Mouse (Mus musculus) lung, embryonic 15.5 days (tissue): ENCODE data around the gene Zfp882. TPM values are rescaled to one million over a fixed set of nuclear protein-coding genes. Genes with fewer than 3 reads are reported as not detected.
"Not testable (repeated sequence)": the region's sequence is repeated elsewhere in the genome, so short reads cannot be mapped to it uniquely, and the experiment has no call there.

Experiments
- ATAC-seq: fragments of 200-750 bp; cut with Nextera tagmentation; 2 replicates; pipeline ENCODE4 v1.8.0; 2017; ENCODE audit warnings: moderate number of reproducible peaks, borderline replicate concordance; ENCODE audit not compliant: low FRiP score, low TSS enrichment; ENCODE audit errors: extremely low read depth
- H3K27ac ChIP-seq: fragments of 300-500 bp; sonication (generic); 2 replicates; pipeline ENCODE4 v1.5.1; 2015; ENCODE audit warnings: moderate library complexity, mild to moderate bottlenecking, inconsistent platforms
- H3K27me3 ChIP-seq: fragments of 300-500 bp; sonication (generic); 2 replicates; pipeline ENCODE4 v1.6.1; 2015; ENCODE audit warnings: inconsistent platforms
- H3K36me3 ChIP-seq: fragments of 300-500 bp; sonication (generic); 2 replicates; pipeline ENCODE4 v1.6.1; 2015; ENCODE audit warnings: inconsistent platforms
- H3K4me1 ChIP-seq: fragments of 300-500 bp; sonication (generic); 2 replicates; pipeline ENCODE4 v1.6.1; 2015; ENCODE audit warnings: inconsistent platforms
- H3K4me2 ChIP-seq: fragments of 300-500 bp; sonication (generic); 2 replicates; pipeline ENCODE4 v1.6.1; 2015; ENCODE audit warnings: inconsistent platforms, mild to moderate bottlenecking, moderate library complexity
- H3K4me3 ChIP-seq: fragments of 300-500 bp; sonication (generic); 2 replicates; pipeline ENCODE4 v1.5.1; 2015; ENCODE audit warnings: mild to moderate bottlenecking, inconsistent platforms
- H3K9ac ChIP-seq: fragments of 300-500 bp; sonication (generic); 2 replicates; pipeline ENCODE4 v1.6.1; 2015; ENCODE audit warnings: inconsistent platforms
- H3K9me3 ChIP-seq: fragments of 300-500 bp; sonication (generic); 2 replicates; pipeline ENCODE4 v1.6.1; 2016; ENCODE audit warnings: inconsistent platforms
- WGBS: fragments of 180-500 bp; shearing (Covaris S2); methylation state at CpG from one replicate; pipeline ENCODE4 v1.1.7; 2015; 5-methylcytosine and 5-hydroxymethylcytosine counted together
- polyA plus RNA-seq: library from polyadenylated mRNA; unstranded; fragments of >200 nt; fragmentation: Nextera tagmentation; extraction: Ambion mirVana; gene quantifications from 2 replicates; pipeline ENCODE4 v1.2.1, GENCODE M21; 2015

Zfp882 gene
- 6.6 and 7.6 TPM in 2 replicates for polyA plus RNA-seq

DNA sequence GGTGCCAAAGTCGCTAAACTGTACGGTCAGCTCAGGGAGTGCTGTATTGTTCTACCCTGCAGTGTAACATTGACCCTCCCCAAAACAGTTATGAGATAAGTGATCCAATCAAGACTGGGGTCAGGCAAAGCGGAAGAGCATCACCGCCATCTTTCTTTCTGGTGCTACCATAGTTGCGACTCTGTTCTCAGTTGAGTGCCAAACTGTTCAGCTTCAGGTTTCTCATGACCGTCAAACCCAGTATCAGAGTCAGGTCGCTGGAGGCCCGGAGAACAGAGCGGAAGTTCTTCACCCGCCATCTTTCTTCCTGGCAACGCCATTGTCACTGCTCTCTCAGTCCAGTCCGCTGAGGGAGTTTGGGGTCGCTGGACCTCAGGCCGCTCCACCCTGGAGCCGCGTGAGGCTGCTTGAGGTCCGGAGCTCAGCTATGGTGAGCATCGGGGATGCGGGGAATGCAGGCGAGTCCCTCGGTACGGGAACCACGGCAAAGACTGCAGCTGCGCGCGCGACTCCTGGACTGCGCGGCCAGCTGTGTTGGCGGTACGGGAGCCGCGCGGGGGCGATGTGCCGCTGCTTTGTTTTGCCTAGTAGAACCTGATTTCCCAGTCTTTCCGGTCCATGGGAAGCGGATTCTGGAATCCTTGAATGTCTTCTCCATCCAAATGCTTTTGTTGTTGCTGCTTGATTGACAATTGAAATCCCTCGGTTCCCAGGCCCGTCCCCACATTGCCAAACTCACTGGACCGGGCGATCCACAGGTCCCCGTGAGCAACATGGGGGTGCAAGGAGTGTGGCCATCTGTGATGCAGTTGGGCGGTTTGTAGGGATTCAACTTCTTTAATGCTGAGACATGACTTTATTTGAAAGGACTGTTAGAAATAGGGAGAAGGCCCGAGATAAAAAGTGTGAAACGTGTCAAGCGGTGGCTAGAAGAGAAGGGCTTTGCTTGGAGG, at the start of gene Zfp882, which contains the start of gene Zfp617:
Gene Zfp882, plus strand, starts transcription at position 300 of the 953 bp plus-strand sequence.
Gene Zfp617, plus strand, starts transcription at position 327 of the 953 bp plus-strand sequence.
- WGBS: 5% methylated on average over 47 of the region's 47 CpGs
- peak within 1 kb of the TSS; percentile 83 for H3K4me3 ChIP-seq
- H3K27ac ChIP-seq: peak within 1 kb of the TSS; percentile 96
- H3K9ac ChIP-seq: peak within 1 kb of the TSS; percentile 91
- peak within 1 kb of the TSS; percentile 59 for H3K4me2 ChIP-seq
- ATAC-seq: peak; percentile 96
- H3K36me3 ChIP-seq: peaks cover 2% of the 10 kb centered on the region; the same call in 1 of the 2 replicates
- no peaks in the 10 kb centered on the region for H3K4me1 ChIP-seq
- H3K27me3 ChIP-seq: no peaks in the 10 kb centered on the region
- H3K9me3 ChIP-seq: no peaks in the 10 kb centered on the region

DNA sequence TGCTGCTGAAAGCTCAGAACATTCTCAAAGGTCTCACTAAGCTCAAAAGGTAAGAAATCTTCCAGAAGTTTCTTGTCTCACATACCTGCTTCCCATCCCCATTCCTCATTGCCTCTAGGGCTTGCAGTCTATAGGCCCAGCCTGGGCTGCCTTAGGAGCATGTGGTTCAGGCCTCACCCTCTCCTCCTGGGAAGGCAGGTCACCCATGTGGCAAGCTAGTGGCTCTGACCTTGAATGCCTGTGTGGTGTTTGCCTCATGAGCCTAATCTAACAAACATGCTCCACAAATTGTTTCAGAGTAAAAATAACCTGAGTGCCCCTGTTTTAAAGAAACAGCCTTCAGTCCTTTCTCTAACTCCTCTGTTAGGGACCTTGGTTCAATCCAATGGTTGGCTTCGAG, 46.9 kb upstream of the Zfp882 start:
- H3K4me3 ChIP-seq, H3K27me3 ChIP-seq, H3K27ac ChIP-seq, ATAC-seq, H3K9me3 ChIP-seq, H3K9ac ChIP-seq, H3K4me1 ChIP-seq, H3K4me2 ChIP-seq, H3K36me3 ChIP-seq: not testable (repeated sequence)
- WGBS: 50% methylated on average over 1 of the region's 1 CpGs

DNA sequence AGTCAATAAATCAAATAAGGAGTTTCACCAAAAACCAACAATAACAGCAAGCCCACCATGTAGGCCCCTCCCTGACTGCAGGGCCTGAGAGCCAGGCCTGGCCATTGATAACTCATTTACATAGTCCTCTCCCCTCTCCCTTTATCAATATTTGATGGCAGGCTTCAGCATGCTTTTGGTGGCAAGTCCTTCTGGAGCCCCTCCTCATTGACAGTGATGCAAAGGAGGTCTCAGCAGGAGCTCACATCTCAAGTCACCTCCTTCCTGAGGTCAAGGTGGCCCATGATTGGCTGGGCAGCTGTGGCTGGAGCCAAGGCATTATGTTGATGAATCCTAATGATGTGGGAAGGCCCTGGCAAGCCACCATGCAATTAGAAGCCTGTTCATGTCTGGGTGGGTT, 46.4 kb upstream of the Zfp882 start:
- H3K36me3 ChIP-seq, H3K4me2 ChIP-seq, H3K9me3 ChIP-seq, H3K27ac ChIP-seq, H3K4me1 ChIP-seq, ATAC-seq, H3K4me3 ChIP-seq, H3K27me3 ChIP-seq, H3K9ac ChIP-seq: not testable (repeated sequence)

GRCm38 (mm10) chr8:71881618-71882274, 26.7 kb upstream of the Zfp882 start, which contains the start of gene Zfp709:
Zfp709 (plus strand) TSS chr8:71882019.
- Histone ChIP-seq H3K4me2 (peak within 1 kb of the TSS; percentile 97), H3K27ac (peak within 1 kb of the TSS; percentile 77), H3K4me3 (peak within 1 kb of the TSS; percentile 76), H3K36me3 (peaks cover 13% of the 10 kb centered on the region), H3K27me3 (no peaks in the 10 kb centered on the region), H3K4me1 (no peaks in the 10 kb centered on the region), H3K9me3 (peaks cover 9% of the 10 kb centered on the region; the same call in 1 of the 2 replicates), H3K9ac (peak within 1 kb of the TSS; percentile 84)
- WGBS: 3% methylated on average over 45 of the region's 45 CpGs
- peak; percentile 95 for ATAC-seq

- not testable (repeated sequence) for H3K4me3 ChIP-seq, H3K36me3 ChIP-seq, H3K4me1 ChIP-seq, ATAC-seq, H3K27me3 ChIP-seq, H3K27ac ChIP-seq, H3K9ac ChIP-seq, H3K4me2 ChIP-seq, H3K9me3 ChIP-seq
- WGBS: 36% methylated on average over 11 of the region's 11 CpGs
Measured at GRCm38 (mm10) chr8:71900666-71901065, 7.7 kb upstream of the Zfp882 start.

DNA sequence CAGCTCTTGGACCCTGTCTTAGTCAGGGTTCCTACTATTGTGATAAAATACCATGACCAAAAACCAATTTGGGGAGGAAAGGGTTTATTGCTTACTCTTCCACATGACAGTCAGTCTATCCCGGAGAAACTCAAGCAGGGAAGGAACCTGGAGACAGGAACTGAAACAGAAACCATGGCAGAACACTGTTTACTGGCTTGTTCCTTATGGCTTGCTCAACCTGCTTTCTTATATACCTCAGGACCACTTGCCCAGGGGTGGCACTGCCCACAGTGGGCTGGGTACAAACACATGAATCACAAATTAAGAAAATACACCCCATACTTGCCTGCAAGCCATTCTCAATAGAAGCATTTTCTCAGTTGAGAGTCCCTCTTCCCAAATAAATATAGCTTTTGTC, 5.3 kb upstream of the Zfp882 start:
- H3K27me3 ChIP-seq, H3K9ac ChIP-seq, H3K4me3 ChIP-seq, H3K9me3 ChIP-seq, H3K36me3 ChIP-seq, H3K4me1 ChIP-seq, H3K4me2 ChIP-seq, H3K27ac ChIP-seq, ATAC-seq: not testable (repeated sequence)
- WGBS: 58% methylated on average over 1 of the region's 1 CpGs

GRCm38 (mm10) chr8:71906809-71907208, 1.6 kb upstream of the Zfp882 start:
- Histone ChIP-seq H3K27ac (no peak overlapping the region), H3K9ac (no peak overlapping the region), H3K27me3 (no peaks in the 10 kb centered on the region), H3K9me3 (no peaks in the 10 kb centered on the region), H3K4me2 (no peak overlapping the region), H3K4me1 (no peaks in the 10 kb centered on the region), H3K36me3 (no peaks in the 10 kb centered on the region), H3K4me3 (no peak overlapping the region)
- 88% methylated on average over 1 of the region's 1 CpGs for WGBS
- ATAC-seq: no peak

DNA sequence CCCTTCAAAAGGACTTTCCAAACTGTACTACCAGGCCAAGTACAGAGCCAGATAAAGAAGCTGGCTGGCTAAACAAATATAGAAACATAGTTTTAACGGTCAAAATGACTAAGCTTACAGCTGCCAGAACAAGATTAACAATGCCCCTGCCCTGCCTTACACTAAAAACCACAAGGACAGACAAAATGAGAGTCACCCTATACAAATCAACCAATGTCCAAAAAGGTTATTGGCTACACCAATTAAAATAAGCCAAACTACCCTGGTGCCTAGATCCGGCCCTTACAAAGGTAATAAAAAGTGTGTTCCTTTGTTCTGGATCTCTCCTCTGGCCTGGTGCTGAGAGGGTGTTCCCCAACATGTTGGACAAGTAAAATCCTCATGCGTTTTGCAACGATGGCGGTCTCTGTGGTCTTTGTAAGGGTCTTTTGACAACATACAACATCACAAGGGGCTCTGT, 580 bp upstream of the Zfp882 start:
- ATAC-seq: no peak
- Histone ChIP-seq H3K4me1 (no peaks in the 10 kb centered on the region), H3K9ac (no peak overlapping the region), H3K4me2 (peak overlapping the region; percentile 59), H3K27me3 (no peaks in the 10 kb centered on the region), H3K9me3 (no peaks in the 10 kb centered on the region), H3K27ac (0 out of 2 replicates have a peak overlapping the region, but pooled peaks have one; percentile 96), H3K36me3 (no peaks in the 10 kb centered on the region), H3K4me3 (peak overlapping the region; percentile 83)
- WGBS: 93% methylated on average over 5 of the region's 5 CpGs

- no peak overlapping the region for H3K27ac ChIP-seq
- H3K36me3 ChIP-seq: peaks cover 15% of the 10 kb centered on the region; the same call in 1 of the 2 replicates
- H3K4me2 ChIP-seq: no peak overlapping the region
- H3K9ac ChIP-seq: no peak overlapping the region
- no peak for ATAC-seq
- no peak overlapping the region for H3K4me3 ChIP-seq
- no peaks in the 10 kb centered on the region for H3K27me3 ChIP-seq
- 79% methylated on average over 2 of the region's 2 CpGs for WGBS
- H3K9me3 ChIP-seq: no peaks in the 10 kb centered on the region
- no peaks in the 10 kb centered on the region for H3K4me1 ChIP-seq
Measured at GRCm38 (mm10) chr8:71912286-71912685, 3.9 kb downstream of the Zfp882 start.

GRCm38 (mm10) chr8:71922567-71923401, 14.4 kb downstream of the Zfp882 start:
- Histone ChIP-seq H3K36me3 (no peaks in the 10 kb centered on the region), H3K4me2 (peak overlapping the region; percentile 65), H3K9me3 (no peaks in the 10 kb centered on the region), H3K4me3 (peak overlapping the region; percentile 62), H3K9ac (peak overlapping the region; percentile 77), H3K4me1 (peaks cover 8% of the 10 kb centered on the region), H3K27ac (peak overlapping the region; percentile 99), H3K27me3 (no peaks in the 10 kb centered on the region)
- WGBS: under 1% methylated on average over 55 of the region's 57 CpGs
- ATAC-seq: peak; percentile 100

GRCm38 (mm10) chr8:71925791-71926190, 17.4 kb downstream of the Zfp882 start:
- no peaks in the 10 kb centered on the region for H3K27me3 ChIP-seq
- H3K9me3 ChIP-seq: no peaks in the 10 kb centered on the region
- WGBS: 96% methylated on average over 5 of the region's 5 CpGs
- H3K9ac ChIP-seq: no peak overlapping the region
- no peak overlapping the region for H3K4me2 ChIP-seq
- H3K27ac ChIP-seq: no peak overlapping the region
- no peak overlapping the region for H3K4me3 ChIP-seq
- ATAC-seq: no peak
- peaks cover 21% of the 10 kb centered on the region for H3K36me3 ChIP-seq
- peaks cover 8% of the 10 kb centered on the region for H3K4me1 ChIP-seq
